Mouse (Mus musculus) G1E (cell line): Measurements from ENCODE around the gene Apoa4. TPM values are rescaled to one million over a fixed set of nuclear protein-coding genes. Genes with fewer than 3 reads are reported as not detected.
A peak's percentile ranks its signal among the peaks of the same experiment; 100 is the strongest.

Source experiments
- ATAC-seq: 2 replicates; pipeline ENCODE4 v1.8.0; 2016; ENCODE audit warnings: mild to moderate bottlenecking; ENCODE audit not compliant: insufficient number of reproducible peaks, poor library complexity, low FRiP score, severe bottlenecking; ENCODE audit errors: extremely low read depth
- DNase-seq: peaks from one replicate; pipeline ENCODE4 v3.0.0; 2012; ENCODE audit warnings: low spot score
- H3K27me3 ChIP-seq: 2 replicates; pipeline ENCODE4 v1.6.1; 2012; ENCODE audit warnings: mild to moderate bottlenecking, low read length, inconsistent platforms; ENCODE audit not compliant: insufficient read depth
- H3K36me3 ChIP-seq: replicated peaks from 2 replicates; pipeline ENCODE3; 2012; ENCODE audit warnings: mild to moderate bottlenecking, inconsistent platforms
- H3K4me1 ChIP-seq: 2 replicates; pipeline ENCODE4 v1.6.1; 2012; ENCODE audit warnings: low read depth, low read length, inconsistent platforms, mixed read lengths; ENCODE audit not compliant: insufficient read depth
- H3K4me3 ChIP-seq: 2 replicates; pipeline ENCODE4 v1.5.1; 2012; ENCODE audit warnings: low read depth, mild to moderate bottlenecking, inconsistent platforms, low read length, moderate library complexity, mixed read lengths
- H3K9me3 ChIP-seq: replicated peaks from 2 replicates; pipeline ENCODE4 v1.6.1; 2012; ENCODE audit warnings: inconsistent platforms
- CTCF ChIP-seq: IDR thresholded peaks from 2 replicates; pipeline ENCODE4 v1.5.1; 2012; ENCODE audit warnings: low read depth, low read length, inconsistent platforms, mixed read lengths
- GATA1 ChIP-seq: IDR thresholded peaks from 2 replicates; pipeline ENCODE4 v1.6.1; 2012; ENCODE audit warnings: borderline replicate concordance, low read length, inconsistent platforms, mixed read lengths
- GATA2 ChIP-seq: IDR thresholded peaks from 2 replicates; pipeline ENCODE4 v1.6.1; 2012; ENCODE audit warnings: low read depth, low read length, inconsistent platforms, borderline replicate concordance
- POLR2AphosphoS5 ChIP-seq: IDR thresholded peaks from 2 replicates; pipeline ENCODE4 v1.6.1; 2012; ENCODE audit warnings: low read depth, low read length, inconsistent platforms; ENCODE audit not compliant: insufficient replicate concordance
- TAL1 ChIP-seq: conservative IDR thresholded peaks from 2 replicates; pipeline ENCODE4 v1.6.1; 2012; ENCODE audit warnings: low read depth, low read length, inconsistent platforms, mixed read lengths
- polyA plus RNA-seq: library from polyadenylated mRNA; stranded (reverse); fragments of >175 nt; gene quantifications from 2 replicates; pipeline ENCODE4 v1.2.3, GENCODE M21; 2012
- total RNA-seq, 2 experiments: library from RNA; stranded (forward) in 1 of 2; stranded (reverse) in 1 of 2; fragments of 200-1000 nt in 1 of 2; fragments of >200 nt in 1 of 2; fragmentation: Nextera tagmentation in 1 of 2; gene quantifications; 2 replicates each; pipeline ENCODE4 v1.2.3; 2014 to 2017

Apoa4 gene
- total and polyA plus RNA-seq, 3 experiments, result not detected

DNA sequence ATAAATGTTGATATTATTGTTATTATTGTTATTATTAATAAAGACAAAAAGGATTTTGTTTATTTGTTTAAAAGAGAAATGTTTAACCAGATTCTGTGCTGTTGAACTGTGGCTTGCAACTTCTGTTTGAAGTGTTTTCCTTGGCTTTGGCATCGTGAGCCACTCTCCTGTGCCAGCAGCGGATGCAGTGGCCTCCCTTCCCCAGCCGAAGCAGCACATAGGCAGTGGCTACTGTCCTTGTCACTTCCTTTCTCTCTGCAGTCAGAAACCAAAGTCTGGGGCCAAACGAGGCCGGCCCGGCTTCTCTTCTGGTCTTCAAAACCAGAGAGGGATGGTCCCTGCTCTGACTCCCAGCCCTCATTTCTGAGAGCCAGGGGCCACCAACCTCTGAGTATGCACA lies 17.4 kb upstream of the Apoa4 start:
- Histone ChIP-seq H3K9me3 (no peaks in the 10 kb centered on the region), H3K4me1 (peaks cover 38% of the 10 kb centered on the region), H3K36me3 (peaks cover 67% of the 10 kb centered on the region), H3K4me3 (no peak overlapping the region), H3K27me3 (0 out of 2 replicates have a peak, but pooled peaks cover under 1% of the 10 kb centered on the region)
- DNase-seq (no peak), ATAC-seq (no peak)
- no peak for TF ChIP-seq TAL1
- TF ChIP-seq GATA2, result no peak
- TF ChIP-seq CTCF, result no peak
- no peak for TF ChIP-seq GATA1
- TF ChIP-seq POLR2AphosphoS5, result no peak

DNA sequence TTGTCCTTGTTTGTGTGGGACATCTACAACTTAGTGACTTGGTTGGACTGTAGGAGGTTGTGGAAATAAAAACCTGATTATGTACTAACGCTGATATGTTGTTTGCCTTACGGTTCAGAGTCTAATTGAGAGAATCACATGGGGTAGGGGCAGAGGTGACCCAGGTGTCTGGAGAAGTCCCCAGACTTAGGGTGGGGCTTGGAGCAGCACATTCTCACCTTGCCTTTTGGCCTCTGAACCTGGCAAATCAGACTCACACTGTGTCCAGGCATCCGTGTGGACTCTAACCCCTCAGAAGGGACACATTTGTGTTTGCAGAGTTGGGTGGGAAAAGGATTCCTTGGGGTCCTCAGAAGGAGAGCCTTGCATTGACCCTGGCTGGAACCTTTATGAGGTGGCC lies 16.4 kb upstream of the Apoa4 start:
- DNase-seq, result no peak
- Histone ChIP-seq H3K4me1 (peaks cover 32% of the 10 kb centered on the region), H3K4me3 (no peak overlapping the region), H3K36me3 (peaks cover 62% of the 10 kb centered on the region), H3K9me3 (no peaks in the 10 kb centered on the region), H3K27me3 (peaks cover 9% of the 10 kb centered on the region; the same call in 1 of the 2 replicates)
- TF ChIP-seq TAL1 (no peak), CTCF (no peak), GATA1 (no peak), GATA2 (no peak), POLR2AphosphoS5 (no peak)
- ATAC-seq, result no peak

DNA sequence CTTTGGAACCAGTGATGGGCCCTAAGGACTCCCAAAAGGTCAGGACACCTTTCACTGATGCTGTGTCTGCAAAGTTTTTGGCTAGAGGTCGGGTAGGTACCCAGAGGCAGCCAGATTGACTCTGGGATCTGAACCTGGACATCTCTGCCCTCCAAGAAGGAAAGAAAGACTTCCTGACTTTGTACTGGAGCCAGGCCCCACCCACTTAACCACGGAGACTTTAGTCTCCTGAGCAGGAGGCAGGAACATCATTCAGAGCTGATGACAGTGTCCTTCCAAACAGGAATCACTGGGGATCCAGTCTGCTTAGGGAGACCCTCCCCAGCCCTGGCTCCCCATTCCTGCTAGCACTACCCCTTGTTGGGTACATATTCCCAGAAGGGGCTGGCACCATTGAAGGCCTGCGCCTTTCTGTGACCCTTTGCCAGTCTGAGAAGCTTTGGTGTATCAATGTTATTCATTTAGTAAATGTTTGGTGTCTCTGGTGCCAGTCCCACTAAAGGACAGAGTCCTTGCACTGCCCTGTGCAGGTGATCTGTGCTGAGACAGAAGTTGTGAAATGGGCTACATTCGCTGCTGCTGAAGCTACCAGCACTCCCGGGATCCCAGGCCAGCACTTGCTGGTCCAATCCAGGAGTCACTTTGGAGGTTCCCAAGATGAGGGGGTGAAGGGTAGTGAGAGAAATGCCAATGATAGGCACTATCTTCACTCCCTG lies 15.4 kb upstream of the Apoa4 start:
- Histone ChIP-seq H3K9me3 (no peaks in the 10 kb centered on the region), H3K36me3 (peaks cover 52% of the 10 kb centered on the region), H3K4me1 (peaks cover 38% of the 10 kb centered on the region), H3K4me3 (no peak overlapping the region), H3K27me3 (peaks cover 19% of the 10 kb centered on the region)
- ATAC-seq (no peak), DNase-seq (no peak)
- TF ChIP-seq TAL1, result no peak
- no peak for TF ChIP-seq GATA2
- TF ChIP-seq GATA1, result no peak
- no peak for TF ChIP-seq POLR2AphosphoS5
- TF ChIP-seq CTCF, result no peak

DNA sequence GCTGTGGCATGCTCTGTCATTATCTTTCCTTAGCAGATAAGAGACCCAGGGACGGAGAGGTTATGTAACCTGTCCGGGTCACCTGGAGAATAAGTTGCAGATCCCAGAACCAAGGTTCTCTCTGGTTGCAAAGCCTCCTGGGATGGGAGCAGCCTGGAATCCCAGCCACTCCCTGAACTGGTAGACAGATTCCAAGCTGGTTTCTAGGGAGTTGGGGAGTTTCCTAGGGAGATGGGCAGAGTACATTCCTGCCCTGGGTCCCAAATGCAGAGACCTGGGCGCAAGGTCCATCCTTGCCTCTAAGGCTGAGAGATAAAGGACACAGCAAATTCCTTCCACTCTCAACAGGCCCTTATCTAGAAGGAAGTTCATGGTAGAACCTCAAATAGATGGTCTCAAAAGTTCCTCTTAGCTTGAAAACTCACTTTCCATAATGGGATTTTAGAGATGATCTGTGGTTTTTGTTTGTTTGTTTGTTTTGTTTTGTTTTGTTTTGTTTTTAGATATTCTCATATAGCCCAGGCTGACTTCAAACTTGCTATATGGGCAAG lies 13.4 kb upstream of the Apoa4 start:
- H3K36me3 ChIP-seq, result peaks cover 31% of the 10 kb centered on the region
- H3K27me3 ChIP-seq, result peaks cover 24% of the 10 kb centered on the region
- peaks cover 48% of the 10 kb centered on the region for H3K4me1 ChIP-seq
- H3K9me3 ChIP-seq, result no peaks in the 10 kb centered on the region
- DNase-seq (no peak), ATAC-seq (no peak)
- no peak for TF ChIP-seq TAL1
- TF ChIP-seq GATA1, result no peak
- no peak for TF ChIP-seq GATA2
- no peak for TF ChIP-seq POLR2AphosphoS5
- H3K4me3 ChIP-seq, result no peak overlapping the region

DNA sequence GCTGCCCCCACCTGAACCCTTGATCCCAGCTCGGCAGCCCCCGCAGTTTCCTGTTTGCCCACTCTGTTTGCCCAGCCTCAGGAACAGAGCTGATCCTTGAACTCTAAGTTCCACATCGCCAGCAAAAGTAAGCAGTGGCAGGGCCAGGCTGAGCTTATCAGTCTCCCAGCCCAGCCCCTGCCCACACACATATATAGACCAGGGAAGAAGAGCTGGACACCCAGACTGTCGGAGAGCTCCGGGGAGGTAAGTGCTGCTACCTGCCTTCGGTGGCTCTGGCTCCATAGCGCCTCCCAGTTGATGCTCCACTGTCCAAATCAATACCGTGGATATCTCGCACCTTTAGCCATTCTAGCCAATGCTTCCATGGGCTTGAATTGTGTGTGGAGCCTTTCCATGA lies 12.0 kb upstream of the Apoa4 start, which contains the start of gene Apoa1:
Gene Apoa1, plus strand, starts transcription at position 90 of the 400 bp plus-strand sequence.
- Histone ChIP-seq H3K9me3 (no peaks in the 10 kb centered on the region), H3K4me1 (peaks cover 58% of the 10 kb centered on the region), H3K4me3 (no peak within 1 kb of the TSS), H3K36me3 (peaks cover 18% of the 10 kb centered on the region), H3K27me3 (peaks cover 33% of the 10 kb centered on the region)
- ATAC-seq, result no peak
- no peak for DNase-seq
- TF ChIP-seq POLR2AphosphoS5, result no peak
- no peak for TF ChIP-seq TAL1
- TF ChIP-seq GATA1, result no peak
- no peak for TF ChIP-seq CTCF

DNA sequence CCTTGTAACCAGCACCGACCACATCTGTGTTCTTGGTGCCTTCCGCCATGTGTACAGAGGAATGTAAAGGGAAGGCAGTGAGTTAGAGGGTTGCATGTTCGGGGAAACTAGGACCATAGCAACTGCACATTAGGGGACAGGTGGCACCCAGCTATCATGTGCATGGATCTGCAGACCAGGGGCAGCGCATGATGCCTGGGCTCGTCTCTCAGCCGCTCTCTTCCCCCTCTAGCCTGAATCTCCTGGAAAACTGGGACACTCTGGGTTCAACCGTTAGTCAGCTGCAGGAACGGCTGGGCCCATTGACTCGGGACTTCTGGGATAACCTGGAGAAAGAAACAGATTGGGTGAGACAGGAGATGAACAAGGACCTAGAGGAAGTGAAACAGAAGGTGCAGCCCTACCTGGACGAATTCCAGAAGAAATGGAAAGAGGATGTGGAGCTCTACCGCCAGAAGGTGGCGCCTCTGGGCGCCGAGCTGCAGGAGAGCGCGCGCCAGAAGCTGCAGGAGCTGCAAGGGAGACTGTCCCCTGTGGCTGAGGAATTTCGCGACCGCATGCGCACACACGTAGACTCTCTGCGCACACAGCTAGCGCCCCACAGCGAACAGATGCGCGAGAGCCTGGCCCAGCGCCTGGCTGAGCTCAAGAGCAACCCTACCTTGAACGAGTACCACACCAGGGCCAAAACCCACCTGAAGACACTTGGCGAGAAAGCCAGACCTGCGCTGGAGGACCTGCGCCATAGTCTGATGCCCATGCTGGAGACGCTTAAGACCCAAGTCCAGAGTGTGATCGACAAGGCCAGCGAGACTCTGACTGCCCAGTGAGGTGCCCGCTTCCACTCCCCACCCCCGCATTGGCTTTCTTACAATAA lies 10.7 kb upstream of the Apoa4 start:
- DNase-seq (peak; percentile 56), ATAC-seq (no peak)
- Histone ChIP-seq H3K9me3 (no peaks in the 10 kb centered on the region), H3K36me3 (peaks cover 6% of the 10 kb centered on the region), H3K4me1 (peaks cover 65% of the 10 kb centered on the region), H3K4me3 (peak overlapping the region; percentile 49; the same call in 1 of the 2 replicates), H3K27me3 (peaks cover 44% of the 10 kb centered on the region)
- TF ChIP-seq POLR2AphosphoS5, result no peak
- peak; percentile 50; the same call in 1 of the 2 replicates for TF ChIP-seq CTCF
